Comparison of ENCODE assay signal across 8 mouse cellular contexts in the genomic region with DNA sequence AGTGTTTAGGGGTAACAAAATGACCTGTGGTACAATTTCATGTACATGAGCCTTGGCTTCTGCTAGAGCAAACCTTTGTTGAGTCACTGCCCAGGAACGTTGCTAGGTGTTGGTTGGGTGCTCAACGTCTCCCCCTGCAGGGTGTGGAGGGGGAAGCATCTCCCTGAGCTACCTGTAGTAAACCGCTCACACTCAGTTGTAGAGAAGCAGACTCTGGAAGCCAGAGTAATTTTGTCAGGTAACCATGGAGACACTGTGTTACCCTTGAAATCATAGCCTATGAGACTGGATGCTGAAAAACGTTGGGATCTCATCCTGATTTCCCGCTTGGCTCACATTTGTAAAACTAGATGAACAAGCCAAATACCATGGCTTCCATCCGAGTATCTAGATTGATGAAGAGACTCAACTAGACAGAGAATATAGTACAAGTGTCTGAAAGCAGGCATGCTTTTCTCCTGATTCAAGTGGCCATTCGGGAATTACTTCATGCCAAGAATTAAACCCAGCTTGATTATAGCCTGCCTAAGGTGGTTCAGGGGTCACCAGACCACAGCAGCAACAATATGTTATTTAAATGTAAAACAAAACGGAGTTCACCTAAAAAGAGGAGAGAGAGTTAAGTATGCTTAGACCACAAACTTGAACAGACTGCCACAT.
DNase-seq lines count a peak whose midpoint lies in the region; ATAC-seq lines count a peak whose summit lies in the region.

No protein-coding gene starts in this region.

- H3K27me3 ChIP-seq in intestine, embryonic 14.5 days (replicated peaks; ENCODE audit: control insufficient read depth, insufficient read depth, low read length): no peaks in the 10 kb centered on the region
- H3K27me3 ChIP-seq in intestine, embryonic 15.5 days (replicated peaks): no peaks in the 10 kb centered on the region
- H3K27me3 ChIP-seq in neural tube, embryonic 11.5 days (ENCODE audit: control insufficient read depth, insufficient read depth, low read length): no peaks in the 10 kb centered on the region

- no peak overlapping the region for H3K4me2 ChIP-seq in intestine, embryonic 14.5 days (ENCODE audit: low read length)
- H3K4me2 ChIP-seq in intestine, embryonic 15.5 days (replicated peaks): no peak overlapping the region
- no peak overlapping the region for H3K4me2 ChIP-seq in neural tube, embryonic 11.5 days (ENCODE audit: low read depth)

- intact Hi-C loops in left cerebral cortex, postnatal 25 days (cut with DNase I): no loop called here

- H3K9ac ChIP-seq in intestine, embryonic 14.5 days (ENCODE audit: low read length): no peak overlapping the region
- H3K9ac ChIP-seq in intestine, embryonic 15.5 days: no peak overlapping the region
- H3K9ac ChIP-seq in neural tube, embryonic 11.5 days (ENCODE audit: low read length): no peak overlapping the region

- no peaks in the 10 kb centered on the region; the same call in 1 of the 2 replicates for H3K4me1 ChIP-seq in intestine, embryonic 14.5 days (replicated peaks; ENCODE audit: control insufficient read depth, insufficient read depth, low read length)
- 0 out of 2 replicates have a peak, but pooled peaks cover 8% of the 10 kb centered on the region for H3K4me1 ChIP-seq in intestine, embryonic 15.5 days (replicated peaks)
- H3K4me1 ChIP-seq in neural tube, embryonic 11.5 days (ENCODE audit: control insufficient read depth, insufficient read depth, low read length): no peaks in the 10 kb centered on the region

- H3K4me3 ChIP-seq in intestine, embryonic 14.5 days (ENCODE audit: low read depth, low read length): no peak overlapping the region
- no peak overlapping the region for H3K4me3 ChIP-seq in intestine, embryonic 15.5 days (replicated peaks)
- H3K4me3 ChIP-seq in neural tube, embryonic 11.5 days (ENCODE audit: low read depth, low read length): no peak overlapping the region

- 56% methylated on average over 8 of the region's 8 CpGs for WGBS in intestine, embryonic 14.5 days
- 56% methylated on average over 8 of the region's 8 CpGs for WGBS in intestine, embryonic 15.5 days
- 52% methylated on average over 8 of the region's 8 CpGs for WGBS in neural tube, embryonic 11.5 days

- no peaks in the 10 kb centered on the region for H3K9me3 ChIP-seq in intestine, embryonic 14.5 days (ENCODE audit: control insufficient read depth, low read length)
- no peaks in the 10 kb centered on the region for H3K9me3 ChIP-seq in intestine, embryonic 15.5 days
- H3K9me3 ChIP-seq in neural tube, embryonic 11.5 days (ENCODE audit: control insufficient read depth, low read length): no peaks in the 10 kb centered on the region

- DNase-seq in intestine, embryonic 14.5 days (ENCODE audit: low spot score): peak; percentile 63
- DNase-seq in NIH3T3 (ENCODE audit: low read depth): peak; percentile 36
- peak; percentile 12 for DNase-seq in cerebellum, adult 9-10 months
- DNase-seq in gastrocnemius, postnatal 25 days: peak; percentile 31
- peak; percentile 64 to 70 for DNase-seq in left cerebral cortex, postnatal 25 days (ENCODE audit: low spot score in 2 of 2)
- peak; percentile 11 for DNase-seq in neural tube, embryonic 11.5 days (ENCODE audit: low spot score)
- DNase-seq in thymus, postnatal 25 days: peak; percentile 90

- H3K27ac ChIP-seq in intestine, embryonic 14.5 days (ENCODE audit: low read depth): no peak overlapping the region
- H3K27ac ChIP-seq in intestine, embryonic 15.5 days: no peak overlapping the region
- H3K27ac ChIP-seq in neural tube, embryonic 11.5 days (ENCODE audit: low read depth, low read length): no peak overlapping the region

- H3K36me3 ChIP-seq in intestine, embryonic 14.5 days (ENCODE audit: control insufficient read depth, insufficient read depth, low read length): no peaks in the 10 kb centered on the region
- no peaks in the 10 kb centered on the region for H3K36me3 ChIP-seq in intestine, embryonic 15.5 days
- H3K36me3 ChIP-seq in neural tube, embryonic 11.5 days (ENCODE audit: control insufficient read depth, insufficient read depth, low read length): no peaks in the 10 kb centered on the region

- no peak for ATAC-seq in intestine, embryonic 14.5 days (replicated peaks; ENCODE audit: low FRiP score, low TSS enrichment, low read depth)
- ATAC-seq in intestine, embryonic 15.5 days: no peak
- ATAC-seq in neural tube, embryonic 11.5 days (ENCODE audit: insufficient read depth, low FRiP score, low TSS enrichment): no peak

Comparison
In these comparisons a context has a peak if more than half of its experiments do, and no peak if none do; other contexts are left out.
1. DNase-seq: peak in every context shown above with its lines; median percentile 90 in thymus, postnatal 25 days; 67 in left cerebral cortex, postnatal 25 days; 63 in intestine, embryonic 14.5 days; 36 in NIH3T3; 31 in gastrocnemius, postnatal 25 days; 12 in cerebellum, adult 9-10 months; 11 in neural tube, embryonic 11.5 days.